Mouse (Mus musculus) thymus, adult 2 months (tissue): ENCODE measurements around the gene Il11. TPM values are rescaled to one million over a fixed set of nuclear protein-coding genes. Genes with fewer than 3 reads are reported as not detected.
"Not testable (repeated sequence)": the region's sequence is repeated elsewhere in the genome, so short reads cannot be mapped to it uniquely, and the experiment has no call there.

Experiments
- DNase-seq: peaks from one replicate; pipeline ENCODE4 v3.0.0; 2021
- H3K27ac ChIP-seq: fragments of 200-500 bp; 2 replicates; pipeline ENCODE4 v1.5.1; 2012; ENCODE audit warnings: low read length, control low read depth; ENCODE audit not compliant: control insufficient read depth, insufficient read depth
- H3K27me3 ChIP-seq: fragments of 200-500 bp; 2 replicates; pipeline ENCODE4 v1.6.1; 2012; ENCODE audit warnings: mild to moderate bottlenecking, low read length, moderate library complexity, mixed read lengths; ENCODE audit not compliant: control insufficient read depth, insufficient read depth
- H3K36me3 ChIP-seq: fragments of 200-500 bp; 2 replicates; pipeline ENCODE4 v1.6.1; 2012; ENCODE audit warnings: mild to moderate bottlenecking, low read length, moderate library complexity; ENCODE audit not compliant: control insufficient read depth, insufficient read depth
- H3K4me1 ChIP-seq: fragments of 200-500 bp; replicated peaks from 2 replicates; pipeline ENCODE4 v1.6.1; 2012; ENCODE audit warnings: low read length; ENCODE audit not compliant: control insufficient read depth, insufficient read depth
- H3K4me3 ChIP-seq: fragments of 200-500 bp; 2 replicates; pipeline ENCODE4 v1.5.1; 2012; ENCODE audit warnings: mild to moderate bottlenecking, low read length, control low read depth, moderate library complexity; ENCODE audit not compliant: control insufficient read depth, insufficient read depth
- CTCF ChIP-seq: fragments of 200-500 bp; IDR thresholded peaks from 2 replicates; pipeline ENCODE4 v1.5.1; 2012; ENCODE audit warnings: mild to moderate bottlenecking, control low read depth, low read length, moderate library complexity, borderline replicate concordance; ENCODE audit not compliant: control insufficient read depth, poor library complexity, insufficient read depth; ENCODE audit errors: extremely low read depth
- POLR2A ChIP-seq: fragments of 200-500 bp; IDR thresholded peaks from 2 replicates; pipeline ENCODE4 v1.6.1; 2012; ENCODE audit warnings: mild to moderate bottlenecking, low read length, control low read depth, moderate library complexity; ENCODE audit not compliant: control insufficient read depth, poor library complexity, insufficient read depth; ENCODE audit errors: extremely low read depth
- WGBS: fragments of 180-500 bp; shearing (Covaris S2); methylation state at CpG from one replicate; pipeline ENCODE4 v1.1.7; 2018; 5-methylcytosine and 5-hydroxymethylcytosine counted together
- polyA plus RNA-seq: library from polyadenylated mRNA; depleted of rRNA; stranded (reverse); fragments of >200 nt; gene quantifications from 2 replicates; pipeline ENCODE4 v1.2.3, GENCODE M21; 2012

The Il11 gene
- polyA plus RNA-seq, 1 experiment, result 0.32 TPM

GRCm38 (mm10) chr7:4813105-4813791, 30.6 kb upstream of the Il11 start:
- Histone ChIP-seq H3K4me1 (peaks cover 26% of the 10 kb centered on the region), H3K36me3 (peaks cover 9% of the 10 kb centered on the region), H3K27ac (peak overlapping the region; percentile 55), H3K4me3 (peak overlapping the region; percentile 38), H3K27me3 (no peaks in the 10 kb centered on the region)
- WGBS, result 22% methylated on average over 8 of the region's 8 CpGs
- TF ChIP-seq POLR2A (no peak), CTCF (no peak)
- DNase-seq, result no peak

- Histone ChIP-seq H3K27ac (peak within 1 kb of the TSS; percentile 89), H3K27me3 (no peaks in the 10 kb centered on the region), H3K4me1 (peaks cover 22% of the 10 kb centered on the region), H3K36me3 (peaks cover 12% of the 10 kb centered on the region), H3K4me3 (peak within 1 kb of the TSS; percentile 79)
- TF ChIP-seq CTCF (no peak), POLR2A (peak; percentile 48; the same call in 1 of the 2 replicates)
- under 1% methylated on average over 62 of the region's 62 CpGs for WGBS
- peak; percentile 98 for DNase-seq
These were observed 29.8 kb upstream of the Il11 start, which contains the start of gene Ube2s for GRCm38 (mm10) chr7:4812303-4813104. Ube2s (minus strand) TSS chr7:4812590.

GRCm38 (mm10) chr7:4811842-4812302, 29.2 kb upstream of the Il11 start:
- Histone ChIP-seq H3K27me3 (no peaks in the 10 kb centered on the region), H3K36me3 (peaks cover 19% of the 10 kb centered on the region), H3K4me1 (peaks cover 20% of the 10 kb centered on the region), H3K4me3 (peak overlapping the region; percentile 79), H3K27ac (peak overlapping the region; percentile 51; the same call in 1 of the 2 replicates)
- peak; percentile 49 for DNase-seq
- TF ChIP-seq POLR2A (no peak), CTCF (no peak)
- WGBS, result 2% methylated on average over 34 of the region's 36 CpGs

GRCm38 (mm10) chr7:4811131-4811530, 28.5 kb upstream of the Il11 start:
- peaks cover 26% of the 10 kb centered on the region for H3K36me3 ChIP-seq
- not testable (repeated sequence) for H3K27me3 ChIP-seq, H3K27ac ChIP-seq, DNase-seq
- peak overlapping the region; percentile 79 for H3K4me3 ChIP-seq
- 35% methylated on average over 10 of the region's 10 CpGs for WGBS
- H3K4me1 ChIP-seq, result peaks cover 17% of the 10 kb centered on the region

- 95% methylated on average over 7 of the region's 7 CpGs for WGBS
- Histone ChIP-seq H3K36me3 (peaks cover 42% of the 10 kb centered on the region), H3K4me1 (peaks cover 11% of the 10 kb centered on the region), H3K4me3 (no peak overlapping the region), H3K27ac (no peak overlapping the region), H3K27me3 (no peaks in the 10 kb centered on the region)
- DNase-seq, result peak; percentile 27
- TF ChIP-seq CTCF (no peak), POLR2A (no peak)
These were observed 24.1 kb upstream of the Il11 start for GRCm38 (mm10) chr7:4806716-4807115.

- Histone ChIP-seq H3K27me3 (no peaks in the 10 kb centered on the region), H3K36me3 (peaks cover 36% of the 10 kb centered on the region), H3K4me1 (no peaks in the 10 kb centered on the region), H3K27ac (no peak overlapping the region), H3K4me3 (no peak overlapping the region)
- DNase-seq, result no peak
- no peak for TF ChIP-seq POLR2A
- TF ChIP-seq CTCF, result no peak
These were observed 19.6 kb upstream of the Il11 start for GRCm38 (mm10) chr7:4802247-4802646.
